In genomic region chr9:70892627-70893026, GRCm38 (mm10) we compare ENCODE assay signal across 27 mouse cellular contexts. TPM values are rescaled to one million over a fixed set of nuclear protein-coding genes. Genes with fewer than 3 reads are reported as not detected.
A peak's percentile ranks its signal among the peaks of the same experiment; 100 is the strongest.
DNase-seq lines count a peak whose midpoint lies in the region; ATAC-seq and TF ChIP-seq lines count a peak whose summit lies in the region.
"Had no signal": no experiment of that assay in that cellular context is flagged by ENCODE, and none has a peak within 500 bp of the region (broad histone marks: within the 10 kb centered on the region; RNA-seq: fewer than 3 reads in every experiment).

No protein-coding gene starts in this region.

- H3K27me3 ChIP-seq in liver, embryonic 15.5 days, result no peaks in the 10 kb centered on the region
- no peaks in the 10 kb centered on the region for H3K27me3 ChIP-seq in stomach, postnatal 0 days (ENCODE audit: control insufficient read depth, insufficient read depth, low read length)
- H3K27me3 ChIP-seq: heart, embryonic 13.5 days; hindbrain, embryonic 15.5 days; kidney, embryonic 15.5 days; limb, embryonic 15.5 days; midbrain, embryonic 12.5 days; neural tube, embryonic 13.5 days had no signal

- intact Hi-C loops in left cerebral cortex, postnatal 4 days (cut with DNase I), result no loop called here

- H3K36me3 ChIP-seq in liver, embryonic 15.5 days (replicated peaks), result no peaks in the 10 kb centered on the region
- H3K36me3 ChIP-seq in stomach, postnatal 0 days (ENCODE audit: control insufficient read depth, insufficient read depth, low read length), result no peaks in the 10 kb centered on the region
- H3K36me3 ChIP-seq: heart, embryonic 13.5 days; hindbrain, embryonic 10.5 days; hindbrain, embryonic 15.5 days; kidney, embryonic 15.5 days; limb, embryonic 10.5 days; limb, embryonic 15.5 days; midbrain, embryonic 12.5 days; neural tube, embryonic 13.5 days had no signal

- TF ChIP-seq POLR2A in bone marrow, adult 2 months (IDR thresholded peaks at IDR 0.05; ENCODE audit: borderline replicate concordance, control insufficient read depth, low read depth, low read length), result no peak

- peak; percentile 84 for ATAC-seq in liver, embryonic 15.5 days (ENCODE audit: insufficient read depth)
- no peak for ATAC-seq in stomach, postnatal 0 days (ENCODE audit: low FRiP score, low TSS enrichment)
- ATAC-seq: forebrain, embryonic 14.5 days; inflammation-experienced regulatory T-cells, adult 6 months had no signal

- no peak overlapping the region for H3K4me3 ChIP-seq in bone marrow, adult 2 months (replicated peaks; ENCODE audit: control insufficient read depth, low read depth, low read length)
- no peak overlapping the region for H3K4me3 ChIP-seq in liver, embryonic 15.5 days (replicated peaks)
- no peak overlapping the region for H3K4me3 ChIP-seq in stomach, postnatal 0 days (ENCODE audit: low read depth, low read length)
- H3K4me3 ChIP-seq: heart, embryonic 13.5 days; hindbrain, embryonic 10.5 days; hindbrain, embryonic 15.5 days; kidney, embryonic 15.5 days; limb, embryonic 10.5 days; limb, embryonic 15.5 days; midbrain, embryonic 12.5 days; neural tube, embryonic 13.5 days had no signal

- no peak for TF ChIP-seq EP300 in stomach, postnatal 0 days (optimal IDR thresholded peaks at IDR 0.05)

- H3K9me3 ChIP-seq in liver, embryonic 15.5 days (replicated peaks), result no peaks in the 10 kb centered on the region
- H3K9me3 ChIP-seq in stomach, postnatal 0 days (ENCODE audit: control insufficient read depth, low read length), result no peaks in the 10 kb centered on the region
- H3K9me3 ChIP-seq: heart, embryonic 13.5 days; hindbrain, embryonic 10.5 days; hindbrain, embryonic 15.5 days; kidney, embryonic 15.5 days; limb, embryonic 10.5 days; limb, embryonic 15.5 days; midbrain, embryonic 12.5 days; neural tube, embryonic 13.5 days had no signal

- 63% methylated on average over 5 of the region's 5 CpGs for WGBS in bone marrow, adult 2 months
- WGBS in liver, embryonic 15.5 days (ENCODE audit: insufficient replicate concordance), result 34% methylated on average over 5 of the region's 5 CpGs
- 79% methylated on average over 5 of the region's 5 CpGs for WGBS in stomach, postnatal 0 days

- peak overlapping the region; percentile 68 for H3K27ac ChIP-seq in bone marrow, adult 2 months (ENCODE audit: control insufficient read depth, insufficient read depth, low read depth, low read length, poor library complexity)
- H3K27ac ChIP-seq in liver, embryonic 15.5 days (replicated peaks), result peak overlapping the region; percentile 74
- H3K27ac ChIP-seq in stomach, postnatal 0 days (replicated peaks), result 0 out of 2 replicates have a peak overlapping the region, but pooled peaks have one; percentile 0
- H3K27ac ChIP-seq: hindbrain, embryonic 10.5 days; hindbrain, embryonic 15.5 days; limb, embryonic 10.5 days; limb, embryonic 15.5 days; midbrain, embryonic 12.5 days; neural tube, embryonic 13.5 days had no signal

- DNase-seq in liver, result peak; percentile 70
- DNase-seq in stomach, postnatal 0 days (ENCODE audit: low spot score), result peak; percentile 12
- DNase-seq in kidney, postnatal 10 days, result no peak
- no peak for DNase-seq in left cerebral cortex, adult 9 months (ENCODE audit: low spot score in 2 of 2)
- DNase-seq in left cerebral cortex, postnatal 4 days, result no peak
- DNase-seq: adrenal gland, postnatal 14 days; cerebellum, adult 18-20 months; cerebellum, postnatal 10 days; gastrocnemius, postnatal 25 days; heart, adult 18-20 months; heart, postnatal 14 days; kidney, adult 18-20 months; kidney, postnatal 4 days; lung, postnatal 36 days; thymus, postnatal 25 days had no signal

- peak overlapping the region; percentile 31 for H3K9ac ChIP-seq in liver, embryonic 15.5 days
- H3K9ac ChIP-seq in stomach, postnatal 0 days (ENCODE audit: low read length), result no peak overlapping the region
- H3K9ac ChIP-seq: heart, embryonic 13.5 days; hindbrain, embryonic 15.5 days; kidney, embryonic 15.5 days; limb, embryonic 15.5 days; midbrain, embryonic 12.5 days; neural tube, embryonic 13.5 days had no signal

- peaks cover 6% of the 10 kb centered on the region for H3K4me1 ChIP-seq in bone marrow, adult 2 months (ENCODE audit: control insufficient read depth, insufficient read depth, low read length)
- peaks cover 70% of the 10 kb centered on the region for H3K4me1 ChIP-seq in liver, embryonic 15.5 days (replicated peaks)
- H3K4me1 ChIP-seq in stomach, postnatal 0 days (replicated peaks; ENCODE audit: control insufficient read depth, insufficient read depth), result no peaks in the 10 kb centered on the region
- H3K4me1 ChIP-seq: hindbrain, embryonic 10.5 days; hindbrain, embryonic 15.5 days; midbrain, embryonic 12.5 days; neural tube, embryonic 13.5 days had no signal

- no peak for TF ChIP-seq CTCF in bone marrow, adult 2 months (IDR thresholded peaks at IDR 0.05; ENCODE audit: control insufficient read depth, insufficient read depth, low read length)
- no peak for TF ChIP-seq CTCF in stomach, postnatal 0 days (IDR thresholded peaks at IDR 0.05; ENCODE audit: low read depth)

- peak overlapping the region; percentile 39 for H3K4me2 ChIP-seq in liver, embryonic 15.5 days
- no peak overlapping the region for H3K4me2 ChIP-seq in stomach, postnatal 0 days (replicated peaks; ENCODE audit: low read depth)
- H3K4me2 ChIP-seq: heart, embryonic 13.5 days; hindbrain, embryonic 15.5 days; kidney, embryonic 15.5 days; limb, embryonic 15.5 days; midbrain, embryonic 12.5 days; neural tube, embryonic 13.5 days had no signal

RNA-seq across cellular contexts. Expression of gene Lipc, which starts 59.4 kb away (rescaled TPM):
- 0.56 and 0.87 TPM in 2 replicates for polyA plus RNA-seq in bone marrow, adult 2 months (2011; ENCODE audit: insufficient read depth, insufficient read length, low replicate concordance, missing spikeins)
- polyA plus RNA-seq in liver, embryonic 15.5 days (2015; fragmentation: Nextera tagmentation; extraction: Ambion mirVana), result 39.5 and 43.3 TPM in 2 replicates
- 1.2 and 1.4 TPM in 2 replicates for polyA plus RNA-seq in stomach, postnatal 0 days (2015; fragmentation: Nextera tagmentation; extraction: Ambion mirVana)
- total RNA-seq in left cerebral cortex, postnatal 4 days (2021), result not detected
- total RNA-seq: gastrocnemius, postnatal 25 days had no signal
- polyA plus RNA-seq: hindbrain, embryonic 10.5 days; hindbrain, embryonic 15.5 days; inflammation-experienced regulatory T-cells, adult 6 months; limb, embryonic 10.5 days; midbrain, embryonic 12.5 days had no signal

Comparison
In these comparisons a context has a peak if more than half of its experiments do, and no peak if none do; other contexts are left out.
1. H3K27ac ChIP-seq: peak in every context shown above with its lines; median percentile 74 in liver, embryonic 15.5 days; 68 in bone marrow, adult 2 months; 0 in stomach, postnatal 0 days.
2. DNase-seq: peak in liver (single experiment) and stomach, postnatal 0 days (single experiment); none in kidney, postnatal 10 days (single experiment), left cerebral cortex, adult 9 months (0 of 2) and left cerebral cortex, postnatal 4 days (single experiment).
3. RNA of gene Lipc, which starts 59.4 kb away (polyA plus RNA-seq): 39.5 to 43.3 TPM in liver, embryonic 15.5 days; 1.2 to 1.4 TPM in stomach, postnatal 0 days and 0.56 to 0.87 TPM in bone marrow, adult 2 months; every median in the first group is over 10 times any median in the second.